Mouse (Mus musculus) kidney, adult 2 months (tissue): ENCODE data around the gene Tub. TPM values are rescaled to one million over a fixed set of nuclear protein-coding genes. Genes with fewer than 3 reads are reported as not detected.

Experiments used
- DNase-seq: peaks from one replicate; pipeline ENCODE4 v3.0.0; 2021
- H3K27ac ChIP-seq: fragments of 200-500 bp; 2 replicates; pipeline ENCODE4 v1.5.1; 2012; ENCODE audit warnings: low read depth, low read length, control low read depth, inconsistent platforms; ENCODE audit not compliant: insufficient read depth
- H3K27me3 ChIP-seq: fragments of 200-500 bp; replicated peaks from 2 replicates; pipeline ENCODE4 v1.6.1; 2012; ENCODE audit warnings: mild to moderate bottlenecking, moderate library complexity, low read length, inconsistent platforms; ENCODE audit not compliant: control insufficient read depth, insufficient read depth
- H3K36me3 ChIP-seq: fragments of 200-500 bp; 2 replicates; pipeline ENCODE4 v1.6.1; 2012; ENCODE audit warnings: mild to moderate bottlenecking, moderate library complexity, low read length, inconsistent platforms; ENCODE audit not compliant: control insufficient read depth, insufficient read depth
- H3K4me1 ChIP-seq: fragments of 200-500 bp; 2 replicates; pipeline ENCODE4 v1.6.1; 2011; ENCODE audit warnings: low read length; ENCODE audit not compliant: control insufficient read depth, insufficient read depth
- H3K4me3 ChIP-seq: fragments of 200-500 bp; 2 replicates; pipeline ENCODE4 v1.5.1; 2011; ENCODE audit warnings: mild to moderate bottlenecking, low read depth, low read length, control low read depth; ENCODE audit not compliant: insufficient read depth
- CTCF ChIP-seq: fragments of 200-500 bp; conservative IDR thresholded peaks from 2 replicates; pipeline ENCODE4 v1.5.1; 2011; ENCODE audit warnings: low read depth, mild to moderate bottlenecking, control low read depth, low read length, moderate library complexity, mixed read lengths; ENCODE audit not compliant: insufficient read depth, insufficient read length
- POLR2A ChIP-seq: fragments of 200-500 bp; IDR thresholded peaks from one replicate; pipeline ENCODE4 v1.6.1; 2011; ENCODE audit warnings: low read depth, low read length, control low read depth
- WGBS: fragments of 180-500 bp; shearing (Covaris S2); methylation state at CpG from one replicate; pipeline ENCODE4 v1.1.7; 2018; 5-methylcytosine and 5-hydroxymethylcytosine counted together
- polyA plus RNA-seq: library from polyadenylated mRNA; depleted of rRNA; stranded (reverse); fragments of >200 nt; gene quantifications from 2 replicates; pipeline ENCODE4 v1.2.3, GENCODE M21; 2012; rRNA removed

The Tub gene
- polyA plus RNA-seq, 1 experiment, result 0.52 TPM

- 71% methylated on average over 4 of the region's 4 CpGs for WGBS
- H3K27ac ChIP-seq, result no peak overlapping the region
- H3K36me3 ChIP-seq, result no peaks in the 10 kb centered on the region
- no peak overlapping the region for H3K4me3 ChIP-seq
- no peaks in the 10 kb centered on the region for H3K27me3 ChIP-seq
- no peak for DNase-seq
- no peak for TF ChIP-seq CTCF
- H3K4me1 ChIP-seq, result no peaks in the 10 kb centered on the region
Measured at GRCm38 (mm10) chr7:109069641-109070040, 119.5 kb downstream of the Tub start.

- no peak for DNase-seq
- Histone ChIP-seq H3K4me1 (no peaks in the 10 kb centered on the region), H3K27ac (no peak overlapping the region), H3K36me3 (no peaks in the 10 kb centered on the region), H3K27me3 (no peaks in the 10 kb centered on the region), H3K4me3 (no peak overlapping the region)
- WGBS, result 72% methylated on average over 5 of the region's 5 CpGs
- TF ChIP-seq POLR2A (no peak), CTCF (no peak)
Measured at GRCm38 (mm10) chr7:109072326-109072725, 122.2 kb downstream of the Tub start.

- no peaks in the 10 kb centered on the region for H3K36me3 ChIP-seq
- peak overlapping the region; percentile 37 for H3K4me3 ChIP-seq
- H3K4me1 ChIP-seq, result no peaks in the 10 kb centered on the region
- H3K27ac ChIP-seq, result no peak overlapping the region
- TF ChIP-seq POLR2A (no peak), CTCF (no peak)
- H3K27me3 ChIP-seq, result no peaks in the 10 kb centered on the region
- DNase-seq, result peak; percentile 16
- WGBS, result 22% methylated on average over 12 of the region's 12 CpGs
Measured at GRCm38 (mm10) chr7:109082269-109083112, 132.4 kb downstream of the Tub start.

DNA sequence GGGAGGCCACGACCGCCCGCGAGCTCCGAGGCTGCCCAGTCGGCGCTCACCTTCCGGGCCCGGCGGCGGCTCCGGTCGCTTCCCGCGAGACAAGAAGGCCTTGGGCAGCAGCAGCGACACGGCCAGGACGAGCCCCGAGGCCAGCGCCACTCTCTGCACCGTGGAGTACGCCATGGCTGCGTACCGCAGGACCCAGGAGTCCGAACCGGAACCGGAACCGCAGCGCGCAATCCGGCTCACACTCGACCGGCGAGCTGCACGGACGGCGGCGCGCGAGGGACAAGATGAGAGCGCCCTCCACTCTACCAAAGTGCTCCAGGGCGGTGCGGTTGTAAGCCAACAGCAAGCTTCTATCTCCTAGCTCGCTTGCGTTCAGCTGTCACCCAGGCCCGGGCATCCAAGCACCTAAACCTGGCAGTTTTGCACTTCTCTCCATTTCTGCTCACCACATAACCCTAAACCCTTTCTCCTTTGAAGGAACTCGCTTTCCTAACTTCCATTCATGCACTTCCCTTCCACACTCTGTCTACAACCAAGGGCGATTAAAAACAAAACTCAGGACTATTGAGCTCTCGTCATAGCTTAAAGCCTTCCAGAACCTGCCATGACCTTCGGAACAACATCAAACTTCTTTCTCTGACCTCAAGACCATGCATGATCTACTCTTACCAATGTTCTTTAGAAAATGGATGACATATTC lies 133.1 kb downstream of the Tub start, which contains the start of gene Ric3:
TSS of gene Ric3 (minus strand) at position 219 of the 700 bp plus-strand sequence.
- WGBS, result 6% methylated on average over 50 of the region's 50 CpGs

DNA sequence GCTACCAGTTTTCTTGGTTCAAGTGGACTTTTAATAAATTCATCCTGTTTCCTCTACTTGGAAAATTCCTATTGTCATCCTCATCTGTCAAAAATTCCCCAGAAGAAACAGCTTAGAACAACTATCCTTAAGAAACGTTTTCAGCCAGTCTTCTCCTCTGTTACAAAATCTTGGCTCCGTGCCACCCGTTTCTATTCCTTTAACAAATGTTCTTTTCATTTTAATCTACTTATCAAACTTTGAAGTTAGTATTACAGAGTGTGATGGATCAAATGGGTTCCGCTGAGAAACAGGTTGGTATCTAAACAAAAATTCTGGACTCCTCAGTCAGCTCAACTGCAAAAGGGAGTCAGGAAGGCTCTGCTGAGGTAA lies 133.7 kb downstream of the Tub start:
- Histone ChIP-seq H3K27me3 (no peaks in the 10 kb centered on the region), H3K4me3 (no peak overlapping the region), H3K36me3 (no peaks in the 10 kb centered on the region), H3K4me1 (no peaks in the 10 kb centered on the region), H3K27ac (no peak overlapping the region)
- no peak for TF ChIP-seq POLR2A
- DNase-seq, result no peak
- 81% methylated on average over 4 of the region's 4 CpGs for WGBS

More for the DNA sequence above, 133.1 kb downstream of the Tub start, which contains the start of gene Ric3:
- Histone ChIP-seq H3K36me3 (no peaks in the 10 kb centered on the region), H3K4me3 (peak within 1 kb of the TSS; percentile 37), H3K27ac (no peak within 1 kb of the TSS), H3K4me1 (no peaks in the 10 kb centered on the region), H3K27me3 (no peaks in the 10 kb centered on the region)
- TF ChIP-seq POLR2A (no peak), CTCF (no peak)
- peak; percentile 6 for DNase-seq

Other genes with a start within 250 kb of the Tub start
- gene Olfr512, start 237.0 kb upstream of the Tub start, polyA plus RNA-seq, result not detected in 2 replicates
- gene Olfr513, start 199.4 kb upstream of the Tub start, polyA plus RNA-seq, result not detected in 2 replicates
- gene Olfr514, start 124.3 kb upstream of the Tub start, polyA plus RNA-seq, result not detected in 2 replicates
- gene Olfr516, start 99.8 kb upstream of the Tub start, polyA plus RNA-seq, result not detected in 2 replicates
- not detected in 2 replicates for gene Olfr517, start 78.0 kb upstream of the Tub start, polyA plus RNA-seq
- gene Olfr518, start 65.3 kb upstream of the Tub start, polyA plus RNA-seq, result not detected in 2 replicates
- gene Olfr519, start 55.9 kb upstream of the Tub start, polyA plus RNA-seq, result not detected in 2 replicates
- gene Nlrp10, start 20.2 kb upstream of the Tub start, polyA plus RNA-seq, result 0.03 TPM in 2 replicates
- 83.2 and 101 TPM in 2 replicates for gene Eif3f, start 15.9 kb upstream of the Tub start, polyA plus RNA-seq
- 0.63 and 0.79 TPM in 2 replicates for gene Ric3, start 133.0 kb downstream of the Tub start, polyA plus RNA-seq
- 8.5 and 9.6 TPM in 2 replicates for gene Lmo1, start 224.9 kb downstream of the Tub start, polyA plus RNA-seq